Mouse (Mus musculus): ENCODE measurements at regions not wholly inside any gene's neighbourhood (a gene's known extent, or its start where the extent isn't known, plus 50 kb on each side); places are given as distances from the start of the nearest gene placed in this dataset.

DNA sequence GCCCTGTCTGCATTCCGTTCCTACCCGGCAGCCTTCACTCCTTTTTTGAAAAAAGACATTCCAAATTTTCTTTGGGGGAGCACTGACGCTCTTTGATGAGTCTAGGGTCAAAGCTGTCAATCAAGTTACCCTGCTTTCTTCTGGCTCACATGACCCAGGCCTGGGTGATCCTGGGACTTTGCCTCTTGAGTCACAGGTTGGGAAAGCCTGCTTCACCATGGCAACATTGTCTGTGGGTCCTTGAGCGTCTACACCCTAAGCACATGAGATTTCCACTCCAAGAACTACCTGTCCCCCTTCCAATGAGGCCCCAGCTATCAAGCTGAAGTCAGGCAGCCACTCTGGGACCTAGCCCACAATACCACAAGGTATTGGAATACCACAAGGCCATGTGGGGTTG is 73.5 kb downstream of the Lsm3 start:
- DNase-seq (ENCODE audit: low spot score) (no peak), ATAC-seq (no peak)
- peaks cover 10% of the 10 kb centered on the region for H3K4me1 ChIP-seq (ENCODE audit: control insufficient read depth, insufficient read depth, low read length)
- H3K27me3 ChIP-seq (replicated peaks; ENCODE audit: control insufficient read depth, insufficient read depth, low read length): no peaks in the 10 kb centered on the region
- no peak overlapping the region for H3K4me2 ChIP-seq (ENCODE audit: low read length)
- WGBS: 79% methylated on average over 4 of the region's 4 CpGs
- H3K27ac ChIP-seq (ENCODE audit: low read depth, low read length): no peak overlapping the region
- H3K4me3 ChIP-seq (ENCODE audit: low read depth, low read length): no peak overlapping the region
- no peak overlapping the region for H3K9ac ChIP-seq (ENCODE audit: low read length)
- no peaks in the 10 kb centered on the region for H3K9me3 ChIP-seq (replicated peaks; ENCODE audit: control insufficient read depth, low read length)
- H3K36me3 ChIP-seq (ENCODE audit: control insufficient read depth, insufficient read depth, low read length): no peaks in the 10 kb centered on the region

DNA sequence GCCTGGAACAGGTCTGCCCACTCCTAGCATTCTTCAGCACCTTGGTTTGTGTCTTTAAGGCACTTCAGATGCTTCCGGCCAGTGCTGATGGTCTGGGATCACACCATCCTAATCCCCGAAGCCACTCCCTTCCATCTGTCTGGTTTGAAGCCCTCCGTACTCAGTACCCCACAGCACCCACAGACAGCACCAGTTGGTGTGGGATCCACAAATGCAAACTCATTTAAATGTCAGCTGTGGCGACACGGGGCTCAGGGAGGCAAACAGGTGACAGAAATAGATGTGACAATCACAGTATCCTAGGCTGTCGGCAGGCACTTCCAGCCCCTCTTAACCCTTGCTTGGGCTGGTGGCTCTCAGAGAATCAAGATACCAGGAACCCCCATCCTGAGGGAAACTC is 74.7 kb downstream of the Lsm3 start:
- no peak overlapping the region for H3K4me2 ChIP-seq (ENCODE audit: low read length)
- H3K36me3 ChIP-seq (ENCODE audit: control insufficient read depth, insufficient read depth, low read length): no peaks in the 10 kb centered on the region
- H3K9ac ChIP-seq (ENCODE audit: low read length): no peak overlapping the region
- no peaks in the 10 kb centered on the region for H3K27me3 ChIP-seq (replicated peaks; ENCODE audit: control insufficient read depth, insufficient read depth, low read length)
- no peak overlapping the region for H3K4me3 ChIP-seq (ENCODE audit: low read depth, low read length)
- no peak overlapping the region for H3K27ac ChIP-seq (ENCODE audit: low read depth, low read length)
- peaks cover 10% of the 10 kb centered on the region for H3K4me1 ChIP-seq (ENCODE audit: control insufficient read depth, insufficient read depth, low read length)
- ATAC-seq (peak; percentile 71), DNase-seq (ENCODE audit: low spot score) (peak; percentile 16)
- WGBS: 38% methylated on average over 6 of the region's 6 CpGs
- H3K9me3 ChIP-seq (replicated peaks; ENCODE audit: control insufficient read depth, low read length): no peaks in the 10 kb centered on the region

- 40% methylated on average over 8 of the region's 8 CpGs for WGBS
- peak; percentile 57; the same call in 1 of the 2 replicates for ATAC-seq
- peak; percentile 58 for DNase-seq (ENCODE audit: low spot score)
Measured at GRCm38 (mm10) chr6:91590806-91591571, 75.3 kb downstream of the Lsm3 start.

DNA sequence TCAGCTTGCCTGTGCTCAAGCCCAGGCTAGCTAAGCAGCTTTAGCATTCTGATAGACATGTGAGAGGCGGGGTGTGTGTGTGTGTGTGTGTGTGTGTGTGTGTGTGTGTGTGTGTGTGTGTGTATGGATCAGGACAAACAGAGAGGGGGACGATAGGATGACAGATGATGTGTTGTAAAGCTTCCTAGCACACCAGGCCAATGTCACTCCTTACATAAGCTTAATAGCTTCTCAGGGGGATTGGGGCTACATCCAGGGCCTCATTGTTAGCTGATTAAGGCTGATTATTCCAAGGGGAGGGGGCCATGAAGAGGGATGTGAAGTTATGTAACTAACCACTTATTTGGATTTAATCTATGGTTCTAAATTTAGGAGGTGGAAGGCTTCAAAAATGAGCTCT is 76.9 kb downstream of the Lsm3 start:
- H3K4me2 ChIP-seq (ENCODE audit: low read length): no peak overlapping the region
- DNase-seq (ENCODE audit: low spot score) (no peak), ATAC-seq (no peak)
- peaks cover 10% of the 10 kb centered on the region for H3K4me1 ChIP-seq (ENCODE audit: control insufficient read depth, insufficient read depth, low read length)
- no peaks in the 10 kb centered on the region for H3K9me3 ChIP-seq (replicated peaks; ENCODE audit: control insufficient read depth, low read length)
- H3K9ac ChIP-seq (ENCODE audit: low read length): no peak overlapping the region
- H3K36me3 ChIP-seq (ENCODE audit: control insufficient read depth, insufficient read depth, low read length): no peaks in the 10 kb centered on the region
- H3K27me3 ChIP-seq (replicated peaks; ENCODE audit: control insufficient read depth, insufficient read depth, low read length): no peaks in the 10 kb centered on the region
- H3K4me3 ChIP-seq (ENCODE audit: low read depth, low read length): no peak overlapping the region
- whole genome bisulfite sequencing: 45% methylated on average over 2 of the region's 2 CpGs
- H3K27ac ChIP-seq (ENCODE audit: low read depth, low read length): no peak overlapping the region

More at GRCm38 (mm10) chr6:91590806-91591571, 75.3 kb downstream of the Lsm3 start:
- peaks cover 10% of the 10 kb centered on the region for H3K4me1 ChIP-seq (ENCODE audit: control insufficient read depth, insufficient read depth, low read length)
- 0 out of 2 replicates have a peak overlapping the region, but pooled peaks have one; percentile 7 for H3K27ac ChIP-seq (ENCODE audit: low read depth, low read length)
- H3K36me3 ChIP-seq (ENCODE audit: control insufficient read depth, insufficient read depth, low read length): no peaks in the 10 kb centered on the region
- H3K4me3 ChIP-seq (ENCODE audit: low read depth, low read length): no peak overlapping the region
- H3K27me3 ChIP-seq (replicated peaks; ENCODE audit: control insufficient read depth, insufficient read depth, low read length): no peaks in the 10 kb centered on the region
- no peaks in the 10 kb centered on the region for H3K9me3 ChIP-seq (replicated peaks; ENCODE audit: control insufficient read depth, low read length)
- no peak overlapping the region for H3K4me2 ChIP-seq (ENCODE audit: low read length)
- H3K9ac ChIP-seq (ENCODE audit: low read length): no peak overlapping the region

- H3K27me3 ChIP-seq (replicated peaks; ENCODE audit: control insufficient read depth, insufficient read depth, low read length): no peaks in the 10 kb centered on the region
- H3K36me3 ChIP-seq (ENCODE audit: control insufficient read depth, insufficient read depth, low read length): no peaks in the 10 kb centered on the region
- H3K4me2 ChIP-seq (ENCODE audit: low read length): no peak overlapping the region
- no peak overlapping the region for H3K4me3 ChIP-seq (ENCODE audit: low read depth, low read length)
- ATAC-seq (no peak), DNase-seq (ENCODE audit: low spot score) (no peak)
- no peaks in the 10 kb centered on the region for H3K4me1 ChIP-seq (ENCODE audit: control insufficient read depth, insufficient read depth, low read length)
- 56% methylated on average over 10 of the region's 10 CpGs for WGBS
- no peaks in the 10 kb centered on the region for H3K9me3 ChIP-seq (replicated peaks; ENCODE audit: control insufficient read depth, low read length)
- H3K9ac ChIP-seq (ENCODE audit: low read length): no peak overlapping the region
- H3K27ac ChIP-seq (ENCODE audit: low read depth, low read length): no peak overlapping the region
Measured at GRCm38 (mm10) chr6:91598942-91599341, 83.2 kb downstream of the Lsm3 start.

DNA sequence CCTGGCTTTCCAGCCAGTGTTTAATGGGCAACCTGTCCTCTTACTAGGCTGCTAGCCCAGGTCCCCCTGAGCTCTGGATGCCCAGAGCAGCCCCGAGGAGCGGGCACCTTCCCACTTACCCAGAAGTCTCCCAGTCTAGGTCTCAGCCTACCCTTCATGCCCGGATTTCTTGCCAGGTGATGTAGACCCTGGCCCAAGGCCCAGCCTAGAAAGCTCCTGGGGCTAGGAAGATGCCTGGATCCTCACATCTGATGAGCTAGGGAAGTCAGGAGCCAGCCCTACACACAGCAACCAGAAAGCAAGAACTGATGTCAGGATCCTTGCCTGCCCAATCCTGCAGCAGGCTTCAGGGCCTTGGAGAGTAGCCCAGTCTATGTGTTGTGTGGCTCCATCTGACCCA is 83.7 kb upstream of the Slc6a6 start:
- no peak for ATAC-seq
- no peaks in the 10 kb centered on the region for H3K36me3 ChIP-seq (ENCODE audit: control insufficient read depth, insufficient read depth, low read length)
- no peak overlapping the region for H3K4me3 ChIP-seq (ENCODE audit: low read depth, low read length)

DNA sequence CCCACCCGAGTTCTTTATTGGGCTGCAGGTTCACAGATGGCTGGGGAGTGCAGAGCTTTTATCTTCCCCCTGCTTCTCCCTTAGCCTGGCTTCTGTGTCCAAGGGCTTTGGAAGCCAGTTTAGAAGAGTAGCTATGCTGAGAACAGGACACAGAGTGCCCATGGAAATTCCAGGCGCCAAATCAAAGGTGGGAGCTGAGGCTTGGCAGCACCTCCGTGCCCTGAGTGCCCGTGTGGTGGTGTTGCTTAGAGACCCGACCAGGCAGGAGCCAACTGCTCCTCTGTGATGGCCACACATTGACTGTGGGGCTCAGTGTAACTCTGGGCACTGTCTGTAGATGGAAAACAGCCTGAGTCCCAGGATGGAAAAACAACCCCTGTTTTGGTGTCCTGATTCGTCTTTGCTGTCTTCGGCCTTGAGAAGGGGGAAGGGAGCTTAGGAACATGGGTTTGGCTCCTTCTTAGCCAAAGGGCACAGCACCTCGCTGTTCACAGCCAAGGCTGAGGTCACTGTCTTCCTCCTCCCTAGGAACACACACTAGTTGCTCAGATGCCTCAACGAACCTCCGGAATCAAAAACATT is 77.1 kb upstream of the Slc6a6 start:
- no peak for DNase-seq (ENCODE audit: low spot score)
- H3K4me3 ChIP-seq (ENCODE audit: low read depth, low read length): no peak overlapping the region
- no peaks in the 10 kb centered on the region for H3K9me3 ChIP-seq (replicated peaks; ENCODE audit: control insufficient read depth, low read length)
- H3K36me3 ChIP-seq (ENCODE audit: control insufficient read depth, insufficient read depth, low read length): no peaks in the 10 kb centered on the region
- no peak for ATAC-seq
- no peak overlapping the region for H3K27ac ChIP-seq (ENCODE audit: low read depth, low read length)
- H3K27me3 ChIP-seq (replicated peaks; ENCODE audit: control insufficient read depth, insufficient read depth, low read length): no peaks in the 10 kb centered on the region
- no peak overlapping the region for H3K4me2 ChIP-seq (ENCODE audit: low read length)
- H3K4me1 ChIP-seq (ENCODE audit: control insufficient read depth, insufficient read depth, low read length): no peaks in the 10 kb centered on the region
- WGBS: 87% methylated on average over 10 of the region's 10 CpGs
- no peak overlapping the region for H3K9ac ChIP-seq (ENCODE audit: low read length)

More for the DNA sequence above, 83.7 kb upstream of the Slc6a6 start:
- 85% methylated on average over 3 of the region's 3 CpGs for WGBS
- Histone ChIP-seq H3K4me2 (ENCODE audit: low read length) (no peak overlapping the region), H3K9ac (ENCODE audit: low read length) (no peak overlapping the region), H3K9me3 (replicated peaks; ENCODE audit: control insufficient read depth, low read length) (no peaks in the 10 kb centered on the region), H3K27me3 (replicated peaks; ENCODE audit: control insufficient read depth, insufficient read depth, low read length) (no peaks in the 10 kb centered on the region), H3K27ac (ENCODE audit: low read depth, low read length) (no peak overlapping the region), H3K4me1 (ENCODE audit: control insufficient read depth, insufficient read depth, low read length) (no peaks in the 10 kb centered on the region)
- DNase-seq (ENCODE audit: low spot score): no peak

DNA sequence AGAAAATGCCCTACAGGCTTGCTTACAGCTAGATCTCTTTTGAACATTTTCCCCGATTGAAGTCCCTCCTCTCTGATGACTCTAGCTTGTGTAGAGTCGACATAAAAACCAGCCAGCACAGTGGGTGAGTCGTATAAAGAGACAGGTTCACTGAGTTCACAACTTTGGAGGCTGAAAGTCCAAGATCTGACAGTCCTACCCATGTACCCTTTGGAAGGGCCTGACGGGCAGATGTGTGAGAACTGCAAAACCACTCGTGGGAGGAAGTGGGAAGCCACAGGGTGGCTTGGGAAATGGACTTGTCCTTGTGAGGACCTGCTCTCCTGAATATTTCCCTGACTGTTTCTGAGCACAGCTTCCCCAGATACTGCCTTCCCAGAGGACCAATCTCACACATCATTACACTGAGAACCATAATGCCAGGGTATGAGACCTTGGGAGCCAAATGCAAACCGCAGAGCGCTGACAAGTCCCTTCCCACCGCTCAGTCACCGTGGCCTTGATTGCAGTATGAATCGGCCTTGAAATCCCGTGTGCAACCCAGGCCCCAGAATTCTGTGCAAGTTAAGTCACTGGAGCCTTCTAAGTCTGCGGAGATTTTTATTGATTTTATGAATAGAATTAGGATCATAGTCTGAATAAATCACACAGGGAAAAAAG is 76.1 kb upstream of the Slc6a6 start:
- H3K27ac ChIP-seq (ENCODE audit: low read depth, low read length): no peak overlapping the region
- no peak overlapping the region for H3K4me2 ChIP-seq (ENCODE audit: low read length)
- H3K4me1 ChIP-seq (ENCODE audit: control insufficient read depth, insufficient read depth, low read length): no peaks in the 10 kb centered on the region
- H3K9me3 ChIP-seq (replicated peaks; ENCODE audit: control insufficient read depth, low read length): no peaks in the 10 kb centered on the region
- 89% methylated on average over 12 of the region's 12 CpGs for WGBS
- no peak overlapping the region for H3K4me3 ChIP-seq (ENCODE audit: low read depth, low read length)
- H3K27me3 ChIP-seq (replicated peaks; ENCODE audit: control insufficient read depth, insufficient read depth, low read length): no peaks in the 10 kb centered on the region
- DNase-seq (ENCODE audit: low spot score) (no peak), ATAC-seq (no peak)
- H3K36me3 ChIP-seq (ENCODE audit: control insufficient read depth, insufficient read depth, low read length): no peaks in the 10 kb centered on the region
- H3K9ac ChIP-seq (ENCODE audit: low read length): no peak overlapping the region

- H3K27me3 ChIP-seq (replicated peaks; ENCODE audit: control insufficient read depth, insufficient read depth, low read length): no peaks in the 10 kb centered on the region
- H3K4me3 ChIP-seq (ENCODE audit: low read depth, low read length): no peak overlapping the region
- H3K9me3 ChIP-seq (replicated peaks; ENCODE audit: control insufficient read depth, low read length): no peaks in the 10 kb centered on the region
- DNase-seq (ENCODE audit: low spot score) (peak; percentile 37), ATAC-seq (no peak)
- 4% methylated on average over 2 of the region's 2 CpGs for WGBS
- H3K27ac ChIP-seq (ENCODE audit: low read depth, low read length): no peak overlapping the region
- H3K36me3 ChIP-seq (ENCODE audit: control insufficient read depth, insufficient read depth, low read length): no peaks in the 10 kb centered on the region
- no peaks in the 10 kb centered on the region for H3K4me1 ChIP-seq (ENCODE audit: control insufficient read depth, insufficient read depth, low read length)
- H3K4me2 ChIP-seq (ENCODE audit: low read length): no peak overlapping the region
- no peak overlapping the region for H3K9ac ChIP-seq (ENCODE audit: low read length)
Measured at GRCm38 (mm10) chr6:91609671-91610070, 74.2 kb upstream of the Slc6a6 start.

All from forebrain, embryonic 14.5 days (tissue).